Mouse (Mus musculus) effector memory CD4-positive, alpha-beta T cell, adult 5 months (primary cell): Measurements from ENCODE around the gene Pmvk. TPM values are rescaled to one million over a fixed set of nuclear protein-coding genes. Genes with fewer than 3 reads are reported as not detected.

Experiments used
- polyA plus RNA-seq: library from polyadenylated mRNA; unstranded; fragments of 100-300 nt; shearing (Covaris generic); gene quantifications from one replicate; pipeline ENCODE4 v1.2.1, GENCODE M21; 2017

The Pmvk gene
- 14.1 TPM for polyA plus RNA-seq

GRCm38 (mm10) chr3:89454401-89455177 is at the start of gene Pmvk:
Gene Pmvk, plus strand, starts transcription at chr3:89454541.

GRCm38 (mm10) chr3:89411490-89412393 is 42.6 kb upstream of the Pmvk start, which contains the start of gene Flad1:
Gene Flad1, minus strand, starts transcription at chr3:89411870.

GRCm38 (mm10) chr3:89418170-89418860 is 36.0 kb upstream of the Pmvk start, which contains the start of the genes Cks1b and Shc1:
Gene Cks1b, minus strand, starts transcription at chr3:89418383.
Gene Shc1, plus strand, starts transcription at chr3:89418443.

GRCm38 (mm10) chr3:89430171-89431159 is 23.9 kb upstream of the Pmvk start, which contains the start of gene Pygo2:
Gene Pygo2, plus strand, starts transcription at chr3:89430214.

GRCm38 (mm10) chr3:89436176-89437113 is 17.9 kb upstream of the Pmvk start, which contains the start of gene Pbxip1:
Gene Pbxip1, plus strand, starts transcription at chr3:89436706.

Other genes starting within 250 kb of the Pmvk start
- gene Thbs3, start 239.4 kb upstream of the Pmvk start, polyA plus RNA-seq, result 1.6 TPM
- 87.7 TPM for gene Mtx1, start 227.5 kb upstream of the Pmvk start, polyA plus RNA-seq
- gene Muc1, start 225.5 kb upstream of the Pmvk start, polyA plus RNA-seq, result 7.2 TPM
- 192 TPM for gene Krtcap2, start 208.6 kb upstream of the Pmvk start, polyA plus RNA-seq
- 2.7 TPM for gene Trim46, start 208.2 kb upstream of the Pmvk start, polyA plus RNA-seq
- gene Dpm3, start 195.2 kb upstream of the Pmvk start, polyA plus RNA-seq, result 74.3 TPM
- gene Slc50a1, start 184.0 kb upstream of the Pmvk start, polyA plus RNA-seq, result 132 TPM
- 0.26 TPM for gene Efna1, start 173.4 kb upstream of the Pmvk start, polyA plus RNA-seq
- not detected for gene Efna3, start 131.6 kb upstream of the Pmvk start, polyA plus RNA-seq
- not detected for gene Efna4, start 116.5 kb upstream of the Pmvk start, polyA plus RNA-seq
- 21.7 TPM for gene Adam15, start 104.5 kb upstream of the Pmvk start, polyA plus RNA-seq
- gene Dcst2, start 92.6 kb upstream of the Pmvk start, polyA plus RNA-seq, result not detected
- 0.37 TPM for gene Dcst1, start 89.3 kb upstream of the Pmvk start, polyA plus RNA-seq
- gene Zbtb7b, start 59.8 kb upstream of the Pmvk start, polyA plus RNA-seq, result 17.3 TPM
- gene Lenep, start 51.7 kb upstream of the Pmvk start, polyA plus RNA-seq, result not detected
- 27.4 TPM for gene Flad1, start 42.7 kb upstream of the Pmvk start, polyA plus RNA-seq
- 10.5 TPM for gene Cks1b, start 36.2 kb upstream of the Pmvk start, polyA plus RNA-seq
- gene Shc1, start 36.1 kb upstream of the Pmvk start, polyA plus RNA-seq, result 69.1 TPM
- gene Pygo2, start 24.3 kb upstream of the Pmvk start, polyA plus RNA-seq, result 37.8 TPM
- 100 TPM for gene Pbxip1, start 17.8 kb upstream of the Pmvk start, polyA plus RNA-seq
- not detected for gene Kcnn3, start 65.6 kb downstream of the Pmvk start, polyA plus RNA-seq